13 mouse cellular contexts compared by ENCODE assay signal in the genomic region with DNA sequence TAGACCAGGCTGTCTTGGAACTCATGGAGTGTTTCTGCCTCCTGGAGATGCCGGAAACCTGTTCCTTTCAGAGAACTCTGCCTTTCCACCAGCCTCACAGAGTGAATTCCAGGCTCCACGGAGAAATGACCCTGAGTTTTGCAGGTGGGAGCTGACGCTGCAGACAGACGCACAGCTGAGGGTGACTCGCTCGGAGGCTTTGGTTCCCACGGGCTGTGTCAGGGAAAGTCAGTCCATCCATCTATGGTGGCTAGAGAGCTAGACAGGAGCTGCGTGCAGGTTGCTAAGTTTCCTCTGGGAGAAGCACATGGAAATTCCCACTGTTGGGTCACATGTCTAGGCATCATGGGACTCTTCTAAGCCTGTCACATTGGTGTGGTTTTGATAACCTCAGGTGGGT. TPM values are rescaled to one million over a fixed set of nuclear protein-coding genes. Genes with fewer than 3 reads are reported as not detected.
DNase-seq lines count a peak whose midpoint lies in the region; ATAC-seq and TF ChIP-seq lines count a peak whose summit lies in the region.
"Had no signal": no experiment of that assay in that cellular context is flagged by ENCODE, and none has a peak within 500 bp of the region (broad histone marks: within the 10 kb centered on the region; RNA-seq: fewer than 3 reads in every experiment).

No protein-coding gene starts in this region.

- peaks cover 60% of the 10 kb centered on the region for H3K4me1 ChIP-seq in heart, postnatal 0 days (ENCODE audit: control insufficient read depth, insufficient read depth)
- H3K4me1 ChIP-seq in ES-Bruce4 (ENCODE audit: control insufficient read depth, insufficient read depth, low read length) = peaks cover 22% of the 10 kb centered on the region
- peaks cover 85% of the 10 kb centered on the region for H3K4me1 ChIP-seq in embryonic facial prominence, embryonic 10.5 days

- H3K36me3 ChIP-seq in heart, postnatal 0 days (replicated peaks; ENCODE audit: control insufficient read depth, insufficient read depth, low read length) = peaks cover 7% of the 10 kb centered on the region; the same call in 1 of the 2 replicates
- H3K36me3 ChIP-seq in ES-Bruce4 (ENCODE audit: control insufficient read depth, insufficient read depth, low read length, poor library complexity, severe bottlenecking) = no peaks in the 10 kb centered on the region; the same call in 1 of the 2 replicates
- peaks cover 42% of the 10 kb centered on the region for H3K36me3 ChIP-seq in embryonic facial prominence, embryonic 10.5 days (replicated peaks)
- H3K36me3 ChIP-seq in macrophage (ENCODE audit: inconsistent target) = peaks cover 11% of the 10 kb centered on the region; the same call in 1 of the 2 replicates
- H3K36me3 ChIP-seq: neural tube, embryonic 15.5 days had no signal

- peaks cover 100% of the 10 kb centered on the region for H3K79me2 ChIP-seq in macrophage (ENCODE audit: inconsistent target)

- no peak for DNase-seq in heart, postnatal 0 days (ENCODE audit: low spot score)
- no peak for DNase-seq in heart, postnatal 36 days
- DNase-seq in embryonic facial prominence, embryonic 10.5 days (ENCODE audit: low spot score) = no peak
- DNase-seq in kidney, adult 11 months = no peak
- DNase-seq in right cerebral cortex, postnatal 4 days = no peak
- DNase-seq: cerebellum, adult 8-10 months; right cerebral cortex, postnatal 25 days; thymus, postnatal 4 days had no signal

- no peak for TF ChIP-seq CTCF in heart, postnatal 0 days (IDR thresholded peaks at IDR 0.05; ENCODE audit: low read depth)
- no peak for TF ChIP-seq CTCF in ES-Bruce4 (IDR thresholded peaks at IDR 0.05; ENCODE audit: low read depth, low read length)

- no peak overlapping the region for H3K4me3 ChIP-seq in heart, postnatal 0 days (ENCODE audit: low read depth, low read length)
- H3K4me3 ChIP-seq in ES-Bruce4 (ENCODE audit: low read depth, low read length) (no peak overlapping the region), macrophage (ENCODE audit: inconsistent target) (no peak overlapping the region)
- H3K4me3 ChIP-seq in embryonic facial prominence, embryonic 10.5 days = no peak overlapping the region
- H3K4me3 ChIP-seq: liver, embryonic 15.5 days; neural tube, embryonic 15.5 days; stomach, embryonic 15.5 days had no signal

- no peak for TF ChIP-seq EP300 in heart, postnatal 0 days (IDR thresholded peaks at IDR 0.05; ENCODE audit: low read depth)
- no peak for TF ChIP-seq EP300 in ES-Bruce4 (IDR thresholded peaks at IDR 0.05; ENCODE audit: insufficient read depth, low read depth, low read length)

- 62% methylated on average over 8 of the region's 8 CpGs for WGBS in heart, postnatal 0 days
- WGBS in embryonic facial prominence, embryonic 10.5 days = 81% methylated on average over 8 of the region's 8 CpGs
- 60% methylated on average over 8 of the region's 8 CpGs for WGBS in macrophage (ENCODE audit: missing documents)

- TF ChIP-seq POLR2A in ES-Bruce4 (IDR thresholded peaks at IDR 0.05; ENCODE audit: insufficient read depth, low read length) = no peak

- H3K4me2 ChIP-seq in heart, postnatal 0 days (ENCODE audit: low read depth, low read length) = no peak overlapping the region
- H3K4me2 ChIP-seq: liver, embryonic 15.5 days; neural tube, embryonic 15.5 days; stomach, embryonic 15.5 days had no signal

- intact Hi-C loops in heart, postnatal 36 days (cut with DNase I) = loop anchor here (5.0 kb wide), 1 partner anchor 144 kb away; no protein-coding TSS in a partner anchor

- no peaks in the 10 kb centered on the region for H3K27me3 ChIP-seq in heart, postnatal 0 days (ENCODE audit: control insufficient read depth, insufficient read depth, low read length)
- no peaks in the 10 kb centered on the region for H3K27me3 ChIP-seq in ES-Bruce4 (ENCODE audit: control insufficient read depth, insufficient read depth, low read length, poor library complexity, severe bottlenecking)
- no peaks in the 10 kb centered on the region for H3K27me3 ChIP-seq in embryonic facial prominence, embryonic 10.5 days (replicated peaks; ENCODE audit: low read depth, poor library complexity, severe bottlenecking)
- H3K27me3 ChIP-seq: liver, embryonic 15.5 days; neural tube, embryonic 15.5 days; stomach, embryonic 15.5 days had no signal

- 0 out of 2 replicates have a peak overlapping the region, but pooled peaks have one; percentile 1 for H3K27ac ChIP-seq in heart, postnatal 0 days (ENCODE audit: low read depth)
- H3K27ac ChIP-seq in ES-Bruce4 (ENCODE audit: insufficient read depth, low read length) = peak overlapping the region; percentile 91; the same call in 1 of the 2 replicates
- H3K27ac ChIP-seq in embryonic facial prominence, embryonic 10.5 days (replicated peaks) = peak overlapping the region; percentile 52
- peak overlapping the region; percentile 81 for H3K27ac ChIP-seq in macrophage
- H3K27ac ChIP-seq: liver, embryonic 15.5 days; neural tube, embryonic 15.5 days had no signal

- H3K9me3 ChIP-seq in heart, postnatal 0 days (replicated peaks; ENCODE audit: control insufficient read depth, low read length) = no peaks in the 10 kb centered on the region
- no peaks in the 10 kb centered on the region for H3K9me3 ChIP-seq in ES-Bruce4 (replicated peaks; ENCODE audit: control insufficient read depth, insufficient read depth, low read length, poor library complexity, severe bottlenecking)
- H3K9me3 ChIP-seq in embryonic facial prominence, embryonic 10.5 days = no peaks in the 10 kb centered on the region
- H3K9me3 ChIP-seq: liver, embryonic 15.5 days; neural tube, embryonic 15.5 days; stomach, embryonic 15.5 days had no signal

- ATAC-seq in heart, postnatal 0 days (ENCODE audit: insufficient read depth, low read depth) = no peak

- no peak overlapping the region for H3K9ac ChIP-seq in heart, postnatal 0 days (replicated peaks; ENCODE audit: low read depth, low read length)
- no peak overlapping the region for H3K9ac ChIP-seq in ES-Bruce4 (ENCODE audit: low read depth, poor library complexity, severe bottlenecking)
- H3K9ac ChIP-seq: liver, embryonic 15.5 days; neural tube, embryonic 15.5 days; stomach, embryonic 15.5 days had no signal

RNA-seq across cellular contexts. Expression of a gene that starts 38.5 kb away (rescaled TPM):
- 131 and 177 TPM in 2 replicates for total RNA-seq in heart, postnatal 0 days (2014; rRNA removed; ENCODE audit: low replicate concordance)
- 355 and 363 TPM in 2 replicates for polyA plus RNA-seq in heart, postnatal 0 days (2015; fragmentation: Nextera tagmentation; extraction: Ambion mirVana)
- total RNA-seq in heart, postnatal 36 days (2021) = 100 to 1,000 TPM; 393 to 443 TPM
- polyA plus RNA-seq in ES-Bruce4 (2011; ENCODE audit: insufficient read depth, insufficient read length, low read depth, missing spikeins) = 293 and 299 TPM in 2 replicates
- 388 and 409 TPM in 2 replicates for polyA plus RNA-seq in embryonic facial prominence, embryonic 10.5 days (2016; fragmentation: Nextera tagmentation; extraction: Ambion mirVana)
- total RNA-seq in macrophage (2018; cell fraction: chromatin; rRNA removed) = 100 to 1,000 TPM; 159 to 332 (median 238) TPM
- 100 to 1,000 TPM; 379 to 591 (median 456) TPM for total RNA-seq in macrophage (2018; cell fraction: cytosol; rRNA removed)
- total RNA-seq in macrophage (2018; cell fraction: nucleus; rRNA removed) = 100 to 1,000 TPM; 176 to 252 (median 211) TPM
- polyA plus RNA-seq in macrophage (2018) = 485 to 769 TPM (median 513 TPM) in 3 replicates

Comparison
In these comparisons a context has a peak if more than half of its experiments do, and no peak if none do; other contexts are left out.
1. H3K27ac ChIP-seq: peak in every context shown above with its lines; median percentile 91 in ES-Bruce4; 81 in macrophage; 52 in embryonic facial prominence, embryonic 10.5 days; 1 in heart, postnatal 0 days.